Mouse (Mus musculus) embryonic fibroblast, embryonic 13.5 days (primary cell): ENCODE results near the gene Eomes.

Experiments used
- CTCF ChIP-seq: IDR thresholded peaks from 2 replicates; pipeline ENCODE4 v1.5.1; 2011; ENCODE audit warnings: mild to moderate bottlenecking, control low read depth, low read length, moderate library complexity, borderline replicate concordance; ENCODE audit not compliant: insufficient read depth
- POLR2A ChIP-seq: IDR thresholded peaks from 2 replicates; pipeline ENCODE4 v1.6.1; 2011; ENCODE audit warnings: low read depth, mild to moderate bottlenecking, control low read depth, low read length, moderate library complexity

- no peak for TF ChIP-seq POLR2A
- TF ChIP-seq CTCF, result no peak
These were observed 606 bp upstream of the Eomes start for GRCm38 (mm10) chr9:118477281-118477931.
